Mouse (Mus musculus): ENCODE measurements around the gene Il10ra.

The Il10ra gene

DNA sequence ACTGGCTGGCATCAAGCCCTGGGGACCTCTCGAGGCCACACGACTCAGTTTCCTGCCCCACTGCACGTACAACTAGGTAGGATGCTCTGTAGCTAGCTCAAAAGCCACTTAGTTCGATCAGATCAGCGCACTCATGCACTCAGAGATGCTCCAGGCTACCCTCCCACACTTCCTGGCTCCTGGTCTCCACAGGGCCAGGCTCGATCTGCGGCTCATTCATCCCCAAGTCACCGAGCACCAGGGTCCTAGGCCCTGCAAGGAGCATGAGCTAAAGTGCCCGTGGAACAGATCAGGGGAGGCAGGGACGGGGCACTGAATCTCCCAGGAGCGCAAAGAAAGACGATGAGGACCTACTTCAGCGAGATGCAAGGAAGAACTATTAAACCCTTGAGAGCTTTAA, 9.9 kb downstream of the Il10ra start:
- no peak for DNase-seq (ENCODE audit: extremely low spot score, low spot score)

DNA sequence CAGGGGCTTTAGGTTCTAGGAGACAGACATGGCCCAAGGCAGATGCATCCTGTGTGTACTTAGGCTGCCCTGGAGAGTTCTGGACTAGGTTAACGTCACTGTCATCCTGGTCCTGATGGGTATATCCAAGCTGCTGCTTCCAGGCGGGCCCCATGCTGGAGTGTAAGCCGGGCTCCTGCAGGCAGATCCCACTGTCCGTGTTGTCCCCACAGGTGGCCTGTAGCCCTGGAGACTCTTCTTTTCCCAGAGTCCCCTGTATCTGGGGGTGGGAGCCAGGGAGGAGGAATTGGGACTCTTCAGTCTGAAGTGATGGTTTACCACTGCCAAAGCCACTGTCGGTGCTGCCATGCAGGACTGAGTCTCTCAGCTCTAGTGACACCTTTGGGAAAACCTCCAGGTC, 13.0 kb downstream of the Il10ra start:
- DNase-seq (ENCODE audit: extremely low spot score, low spot score): no peak

DNA sequence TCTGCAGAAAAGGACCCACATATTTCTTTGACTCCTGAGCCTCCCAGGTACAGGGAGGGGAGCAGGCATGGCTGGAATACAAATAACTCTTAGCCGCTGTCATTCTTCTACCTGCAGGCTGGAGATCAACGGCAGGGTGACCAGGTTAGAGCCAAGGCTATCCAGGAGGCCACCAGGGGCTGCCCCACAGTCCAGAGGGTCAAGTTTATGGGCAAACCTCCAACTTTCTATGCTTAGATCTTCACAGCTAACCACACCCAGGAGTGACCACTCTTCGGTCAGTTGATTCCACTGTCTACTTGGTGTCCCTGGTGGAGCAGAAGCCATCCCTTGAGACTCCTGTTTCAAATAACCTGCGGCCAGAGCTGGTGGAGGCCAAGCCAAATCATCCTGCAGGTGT, 13.5 kb downstream of the Il10ra start:
- no peak for DNase-seq (ENCODE audit: extremely low spot score, low spot score)

DNA sequence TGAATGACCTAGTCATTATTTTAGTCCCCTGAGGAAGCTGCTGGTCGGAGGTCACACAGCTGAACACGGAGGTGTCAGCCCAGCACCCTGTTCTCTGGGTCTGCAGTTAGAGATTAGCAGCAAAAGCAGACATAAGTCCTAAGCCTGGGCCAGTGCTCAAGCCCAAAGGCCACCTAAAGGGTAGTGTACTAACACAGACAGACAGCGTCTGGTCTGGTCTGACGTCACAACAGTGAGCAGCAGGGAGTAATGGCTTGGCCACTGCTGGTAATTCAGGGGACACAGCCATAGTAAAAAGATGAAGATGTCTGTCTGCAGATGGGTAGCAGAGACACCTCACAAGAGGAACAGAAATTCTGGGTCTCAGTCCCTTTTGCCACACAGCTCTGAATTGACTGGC, 14.3 kb downstream of the Il10ra start:
- no peak for DNase-seq (ENCODE audit: extremely low spot score, low spot score)

DNA sequence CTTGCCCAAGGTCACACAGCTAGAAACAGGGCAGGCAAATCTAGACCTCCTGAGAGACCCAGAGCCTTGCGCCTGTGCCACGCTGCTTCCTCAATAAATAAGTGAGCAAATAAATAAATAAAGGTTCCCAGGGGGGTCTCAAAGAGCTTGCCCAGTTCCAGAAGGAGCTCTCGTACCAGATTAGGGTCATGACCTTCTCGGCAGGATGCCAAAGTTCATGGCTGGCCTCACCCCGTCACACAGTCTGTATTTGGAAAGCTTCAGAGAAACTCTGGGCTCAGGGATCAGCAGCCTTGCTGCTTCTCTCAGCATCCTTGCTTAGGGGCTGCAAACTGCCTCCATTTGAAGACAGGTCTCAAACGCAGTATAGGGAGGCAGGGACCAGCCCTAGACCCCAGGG, 14.9 kb downstream of the Il10ra start:
- no peak for DNase-seq (ENCODE audit: extremely low spot score, low spot score)

DNA sequence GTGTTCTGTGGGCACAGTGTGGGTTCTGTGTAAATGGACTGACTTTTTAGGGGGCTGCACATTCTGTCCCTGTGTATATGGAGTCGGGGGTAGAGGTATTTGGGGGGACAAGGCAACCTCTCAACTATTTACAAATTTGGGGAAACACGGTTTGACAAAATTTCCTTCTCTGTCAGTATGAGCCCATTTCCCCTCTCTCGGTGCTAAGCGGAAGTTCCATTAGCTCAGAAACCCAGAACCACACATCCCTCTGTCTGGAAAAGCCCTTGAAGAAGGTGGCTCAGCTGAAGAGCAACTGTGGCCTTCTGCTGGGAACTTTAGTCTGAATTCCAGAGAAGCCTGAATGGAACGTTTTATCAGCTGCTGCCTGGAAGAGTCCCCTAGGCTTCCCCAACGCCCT, 16.6 kb downstream of the Il10ra start:
- no peak for DNase-seq (ENCODE audit: extremely low spot score, low spot score)

DNA sequence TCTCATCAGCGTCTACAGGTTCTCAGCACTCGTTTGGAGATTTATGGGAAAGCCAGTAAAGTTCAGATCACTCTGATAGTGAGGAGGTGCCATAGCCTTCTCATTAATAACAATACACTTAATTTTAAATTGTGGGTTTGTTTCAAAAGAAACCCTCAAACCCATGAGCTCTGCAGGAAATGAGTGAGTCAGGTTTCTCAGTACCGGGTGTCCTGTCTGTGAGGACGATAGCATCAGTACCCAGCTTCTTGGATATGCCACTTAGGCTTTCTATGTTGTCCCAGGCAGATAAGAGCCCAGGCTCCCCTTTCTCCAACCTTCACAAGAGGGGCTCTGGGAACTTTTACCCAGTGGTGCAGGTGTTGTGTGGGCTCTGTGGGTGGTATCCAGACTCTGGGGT, 17.0 kb downstream of the Il10ra start:
- no peak for DNase-seq (ENCODE audit: extremely low spot score, low spot score)

DNA sequence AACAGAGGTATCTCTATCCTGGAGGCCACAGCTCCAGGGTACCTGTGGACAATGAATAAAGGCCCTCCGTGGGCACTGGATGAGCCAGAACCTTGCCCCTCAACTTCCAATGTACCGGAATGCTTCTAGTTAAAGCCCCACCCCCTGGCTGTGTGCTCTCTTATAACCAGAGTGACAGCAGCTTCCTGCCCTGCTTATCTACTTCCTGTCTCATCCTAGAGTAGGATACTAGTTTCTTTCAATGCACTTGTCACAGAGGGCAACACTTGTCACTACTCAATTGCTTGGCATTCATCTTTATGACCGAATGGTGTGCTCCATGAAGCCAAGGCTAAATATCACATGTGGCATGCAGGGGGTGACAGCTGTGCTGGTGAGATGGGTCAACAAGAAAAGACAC, 17.7 kb downstream of the Il10ra start:
- DNase-seq (ENCODE audit: extremely low spot score, low spot score): no peak

DNA sequence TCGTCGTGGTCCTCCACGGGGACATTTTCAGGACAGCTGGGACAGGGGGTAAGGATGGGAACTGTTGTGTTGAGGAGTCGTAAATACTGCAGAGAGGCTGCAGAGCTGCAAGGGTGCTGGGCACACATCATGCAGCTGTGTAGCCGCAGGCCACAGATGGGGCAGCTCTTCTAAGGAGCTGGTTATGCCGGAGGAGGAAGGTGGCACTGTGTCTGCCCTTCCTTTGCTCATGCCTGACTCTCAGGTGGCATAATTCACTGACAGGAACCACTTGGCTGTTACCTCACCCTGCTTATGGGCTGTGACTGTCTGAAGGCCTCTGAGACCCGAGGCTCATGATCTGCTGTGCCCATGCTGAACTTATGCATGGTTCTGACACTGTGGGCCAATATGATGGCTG, 18.6 kb downstream of the Il10ra start:
- no peak for DNase-seq (ENCODE audit: extremely low spot score, low spot score)

DNA sequence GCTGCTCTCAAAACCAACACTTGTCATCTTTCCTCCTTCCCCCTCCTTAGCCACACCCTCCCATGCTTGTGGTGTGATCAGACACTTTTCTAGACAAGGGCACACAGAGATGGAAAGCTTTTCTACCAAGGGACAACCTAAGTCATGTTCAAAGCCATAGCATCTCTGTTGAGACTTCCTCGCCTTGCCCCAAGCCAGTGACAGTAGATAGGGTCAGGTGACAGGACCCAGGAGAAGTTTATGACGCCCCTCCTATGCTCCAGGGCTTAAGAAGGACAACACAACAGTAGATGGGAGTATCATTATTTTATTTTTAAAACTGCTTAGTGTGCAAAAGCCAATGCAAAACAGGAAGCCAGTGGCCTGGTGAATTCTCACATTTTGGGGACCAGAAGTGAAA, 21.4 kb downstream of the Il10ra start:
- no peak for DNase-seq (ENCODE audit: extremely low spot score, low spot score)

DNA sequence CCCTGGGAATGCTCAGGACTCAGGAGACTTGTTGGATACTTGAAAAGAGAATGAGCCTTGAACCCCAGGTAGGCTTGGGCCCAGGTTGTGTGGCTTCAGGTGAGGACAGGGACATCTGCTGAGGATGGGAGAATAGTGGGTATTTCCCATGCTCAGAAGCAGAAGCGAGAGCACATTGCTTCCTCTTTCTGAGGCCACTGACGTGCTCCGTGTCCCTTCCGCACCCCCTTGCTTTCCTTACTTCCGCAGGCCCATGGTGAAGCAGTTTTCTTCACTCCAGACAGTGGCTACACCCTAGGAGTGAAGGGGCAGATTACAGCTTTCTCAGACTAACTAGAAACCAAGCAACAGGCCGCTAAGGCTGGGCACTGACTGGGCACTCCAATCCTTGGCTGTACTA, 22.9 kb downstream of the Il10ra start:
- no peak for DNase-seq (ENCODE audit: extremely low spot score, low spot score)

DNA sequence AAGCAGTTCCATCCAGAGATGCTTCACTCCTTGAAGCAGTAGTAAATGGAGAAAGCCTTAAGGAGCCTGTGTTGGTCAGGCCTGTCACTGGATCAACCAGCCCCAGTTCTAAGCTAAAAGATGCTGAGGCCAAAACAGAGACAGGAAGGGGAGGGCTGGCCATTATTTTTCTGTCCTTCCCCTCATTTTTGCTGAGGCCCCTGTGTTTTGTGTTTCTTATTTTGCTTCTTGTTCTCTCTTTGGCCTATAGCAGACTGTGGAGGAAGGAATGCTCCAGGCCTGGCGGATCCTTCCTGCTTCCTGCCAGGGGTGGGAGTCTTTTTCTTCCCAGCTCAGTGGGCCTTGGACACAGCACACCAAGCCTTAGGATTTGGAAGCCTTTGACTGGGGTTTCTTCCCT, 23.5 kb downstream of the Il10ra start:
- DNase-seq (ENCODE audit: extremely low spot score, low spot score): no peak

DNA sequence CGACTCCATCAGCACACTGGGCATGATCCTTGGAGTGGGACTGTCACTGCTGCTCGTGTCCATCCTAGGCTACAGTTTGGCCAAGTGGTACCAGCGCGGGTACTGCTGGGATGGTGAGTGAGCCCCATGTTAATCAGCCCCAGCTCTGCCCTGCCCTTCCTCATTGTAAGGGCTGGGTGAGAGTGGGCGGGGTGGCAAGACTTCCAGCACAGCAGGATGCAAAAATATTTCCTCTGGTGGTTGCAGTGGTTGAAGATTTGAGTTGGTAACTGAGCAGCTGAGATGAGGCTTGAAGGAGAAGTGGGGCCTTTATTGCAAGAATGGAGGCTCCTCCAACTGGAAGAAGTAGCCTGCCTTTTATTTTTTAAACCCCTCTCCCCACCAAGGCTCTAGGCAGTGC, 27.6 kb downstream of the Il10ra start:
- no peak for DNase-seq (ENCODE audit: extremely low spot score, low spot score)

DNA sequence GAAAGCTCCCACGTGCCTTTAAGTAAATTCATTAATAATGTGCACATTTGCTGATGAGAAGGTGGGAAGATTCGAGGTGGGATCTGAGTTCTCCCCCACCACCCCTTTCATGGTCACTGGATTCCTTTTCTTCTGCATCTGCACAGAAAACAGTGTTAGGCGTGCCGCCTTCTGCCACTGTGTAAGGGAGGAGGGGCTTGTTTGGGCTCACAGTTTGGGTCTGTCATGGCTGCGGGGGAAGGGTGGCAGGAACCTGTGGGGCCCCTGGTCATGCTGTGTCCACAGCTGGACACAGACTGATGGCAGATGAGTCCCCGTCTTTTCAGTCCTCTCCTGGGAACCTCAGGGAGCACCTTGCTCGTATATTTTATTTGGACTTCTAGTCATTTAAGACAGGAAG, 32.2 kb downstream of the Il10ra start:
- no peak for DNase-seq (ENCODE audit: extremely low spot score, low spot score)

DNA sequence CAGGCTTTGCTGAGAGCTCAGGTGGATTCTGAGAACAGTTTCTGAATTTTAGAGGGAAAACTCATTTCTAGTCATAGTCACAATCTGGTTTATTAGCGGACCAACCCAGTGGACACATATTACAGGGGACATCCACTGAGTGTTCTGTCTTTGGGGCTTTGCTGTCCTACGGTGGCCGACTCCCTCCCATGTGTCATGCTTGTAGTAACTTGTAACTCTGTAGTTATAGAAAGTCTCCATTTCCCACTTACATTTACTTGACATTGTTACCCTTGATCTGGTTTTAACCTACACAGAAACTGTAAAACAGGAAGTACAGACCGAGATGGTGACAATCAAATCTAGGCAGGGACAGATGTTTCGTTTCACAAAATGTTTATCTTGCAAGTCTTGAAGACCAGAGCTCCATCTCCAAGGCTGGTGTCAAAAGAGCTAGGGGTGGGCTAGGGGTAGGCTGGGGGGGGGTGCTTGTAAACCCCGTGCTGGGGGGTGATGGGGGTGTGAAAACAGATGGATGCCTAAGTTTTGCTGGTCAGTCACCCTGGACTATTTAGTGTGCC, 33.2 kb downstream of the Il10ra start:
- no peak for DNase-seq (ENCODE audit: extremely low spot score, low spot score)

DNA sequence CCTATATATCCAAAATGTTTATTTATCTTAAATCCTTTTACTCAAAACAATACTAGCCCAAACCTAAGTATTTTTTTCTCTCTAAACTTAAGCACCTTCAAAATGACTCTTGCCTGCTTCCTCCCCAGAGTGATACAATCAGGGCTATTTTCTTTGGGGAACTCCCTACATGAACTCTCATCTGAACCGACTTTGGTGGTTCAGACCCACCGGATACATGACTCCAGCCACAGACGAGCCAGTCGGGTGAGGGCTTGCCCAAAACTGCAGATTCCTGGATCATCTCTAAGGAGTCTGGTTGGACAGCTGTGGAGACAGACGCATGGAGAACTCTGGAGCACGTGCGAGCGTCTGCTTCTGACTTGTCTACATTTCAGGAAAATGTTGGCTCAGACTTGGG, 39.6 kb downstream of the Il10ra start:
- no peak for DNase-seq (ENCODE audit: extremely low spot score, low spot score)

DNA sequence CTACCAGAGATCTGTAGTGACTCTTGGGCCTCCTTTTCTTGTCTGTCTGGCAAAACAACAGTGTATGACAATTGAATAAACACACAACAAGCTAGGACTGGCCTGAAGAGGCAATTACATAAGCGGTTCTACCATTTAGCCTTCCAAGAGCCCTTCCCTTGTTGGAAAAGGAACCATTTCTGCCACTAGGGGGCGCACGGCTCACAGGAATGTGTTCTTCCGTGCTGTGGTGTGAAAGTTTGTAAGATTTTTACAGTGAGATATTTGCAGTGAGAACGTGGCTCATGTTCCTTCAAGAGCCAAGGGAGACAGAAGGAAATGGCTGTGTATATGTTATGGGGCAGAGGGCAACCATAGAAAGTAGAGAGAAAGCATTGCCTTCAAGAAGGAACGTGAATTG, 47.4 kb downstream of the Il10ra start:
- peak; percentile 92 for DNase-seq (ENCODE audit: extremely low spot score, low spot score)

DNA sequence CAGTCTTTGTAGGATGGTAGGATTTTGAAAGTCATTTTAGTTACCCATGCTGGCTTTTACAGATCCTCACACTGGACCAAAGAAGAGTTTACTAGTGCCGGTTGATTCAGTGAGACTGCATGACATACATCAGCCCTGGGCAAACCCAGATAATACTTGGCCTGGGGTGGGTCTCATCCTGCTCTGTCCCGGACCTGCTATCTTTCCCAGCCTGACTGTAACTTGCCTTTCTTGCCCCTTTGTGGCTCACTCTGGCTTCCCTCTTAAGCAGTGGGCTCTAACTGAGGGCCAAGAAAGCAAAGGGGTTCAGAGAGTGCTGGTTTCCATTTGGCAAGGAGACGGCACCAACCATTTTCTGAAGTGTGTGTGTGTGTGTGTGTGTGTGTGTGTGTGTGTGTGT, 49.3 kb downstream of the Il10ra start:
- DNase-seq (ENCODE audit: extremely low spot score, low spot score): no peak

DNA sequence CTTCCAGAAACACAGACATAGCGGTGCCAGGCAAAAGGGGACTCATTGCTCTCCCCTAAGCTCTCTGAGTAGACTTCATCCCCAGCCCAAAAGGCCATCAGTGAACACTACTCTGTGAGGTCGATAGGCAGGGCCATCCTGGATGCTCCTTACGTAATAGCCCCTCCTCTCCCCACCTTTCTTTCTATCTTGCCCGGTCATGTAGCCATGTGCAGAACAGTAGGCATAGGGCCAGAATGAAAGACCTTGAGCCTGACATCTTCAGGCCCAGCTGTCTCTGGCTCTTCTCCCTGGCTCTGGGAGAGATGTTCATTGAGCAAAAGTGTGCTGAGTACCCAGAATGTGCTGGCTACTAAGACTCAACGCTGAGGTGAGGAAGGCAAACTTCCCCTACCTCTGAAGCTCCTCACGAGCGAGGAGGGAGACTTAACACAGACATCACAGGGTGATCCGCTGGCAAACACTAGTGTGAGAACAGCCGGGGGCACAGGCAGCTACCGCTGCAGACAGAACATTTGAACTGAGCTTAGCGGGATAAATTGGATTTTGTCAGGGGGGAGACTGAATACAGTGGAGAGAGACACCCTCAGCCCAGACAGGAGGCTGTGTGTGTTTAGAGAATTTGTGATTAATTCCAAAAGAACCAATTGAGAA, 53.3 kb downstream of the Il10ra start:
- no peak for DNase-seq (ENCODE audit: extremely low spot score, low spot score)

DNA sequence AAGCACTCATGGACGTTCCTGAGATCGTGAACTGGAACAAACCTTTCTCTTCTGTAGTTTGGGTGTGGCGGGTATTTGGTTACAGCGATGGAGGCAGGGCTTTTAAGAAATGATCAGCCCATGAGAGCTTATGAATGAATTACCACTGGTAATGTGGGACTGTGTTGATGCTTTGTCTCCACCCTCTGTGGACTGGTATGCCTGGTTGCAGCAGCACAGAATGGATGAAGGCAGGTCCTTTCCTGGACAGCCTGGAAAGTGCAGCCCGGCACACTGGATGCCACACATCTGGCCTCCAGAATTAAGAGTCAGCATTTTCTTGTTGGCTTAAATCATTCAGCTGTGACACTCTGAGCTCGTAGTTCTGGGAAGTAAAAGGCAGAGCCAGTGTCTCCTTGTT, 56.9 kb downstream of the Il10ra start:
- no peak for DNase-seq (ENCODE audit: extremely low spot score, low spot score)

DNA sequence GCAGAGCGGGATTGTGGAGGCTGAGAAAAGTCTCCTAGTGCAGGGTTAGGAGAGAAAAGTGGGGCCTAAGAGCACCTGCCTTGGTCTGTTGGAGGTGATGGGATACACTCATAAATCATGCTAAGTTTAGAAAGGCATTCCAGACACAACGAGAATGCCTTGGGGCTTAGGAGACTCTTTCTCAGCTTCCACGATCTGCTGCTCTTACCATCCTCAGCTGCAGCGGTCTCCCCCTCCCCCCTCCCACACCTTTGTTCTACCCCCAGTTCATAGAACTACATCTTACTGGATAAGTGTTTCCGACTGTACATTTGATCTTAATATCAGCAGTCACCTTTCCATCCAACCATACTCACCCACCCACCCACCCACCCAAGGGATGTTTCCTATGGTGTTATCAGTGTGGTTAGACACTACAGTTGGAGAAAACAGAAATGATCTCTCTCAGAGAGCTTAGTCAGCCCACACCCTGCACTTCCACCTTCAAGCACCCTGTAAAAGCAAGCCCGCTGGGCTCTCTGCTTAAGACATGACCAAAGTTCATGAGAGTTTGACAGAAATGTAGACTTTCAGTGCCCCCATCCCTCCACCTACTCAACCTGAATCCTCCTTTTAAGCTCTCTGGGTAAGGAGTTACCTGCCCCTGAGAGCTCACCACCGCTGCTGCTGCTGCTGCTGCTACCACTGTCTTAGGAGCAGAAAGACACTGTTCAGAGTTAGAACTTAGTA, 61.8 kb downstream of the Il10ra start:
- no peak for DNase-seq (ENCODE audit: extremely low spot score, low spot score)

DNA sequence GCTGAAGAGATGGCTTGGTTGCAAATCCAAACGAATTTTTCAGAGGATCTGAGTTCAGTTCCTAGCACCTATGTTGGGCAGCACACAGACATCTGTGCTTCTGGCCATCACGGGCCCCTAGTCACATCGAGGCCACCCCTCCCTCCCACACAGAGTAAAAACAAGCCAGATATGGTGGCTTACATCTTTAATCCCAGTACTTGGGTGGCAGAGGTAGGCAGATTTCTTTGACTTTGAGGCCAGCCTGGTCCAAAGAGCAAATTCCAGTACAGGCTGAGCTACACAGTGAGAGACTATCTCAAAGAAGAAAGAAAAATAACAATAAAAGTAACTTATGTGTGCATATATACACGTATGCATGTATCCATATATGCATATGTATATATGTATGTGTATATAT, 62.8 kb downstream of the Il10ra start:
- no peak for DNase-seq (ENCODE audit: extremely low spot score, low spot score)

DNA sequence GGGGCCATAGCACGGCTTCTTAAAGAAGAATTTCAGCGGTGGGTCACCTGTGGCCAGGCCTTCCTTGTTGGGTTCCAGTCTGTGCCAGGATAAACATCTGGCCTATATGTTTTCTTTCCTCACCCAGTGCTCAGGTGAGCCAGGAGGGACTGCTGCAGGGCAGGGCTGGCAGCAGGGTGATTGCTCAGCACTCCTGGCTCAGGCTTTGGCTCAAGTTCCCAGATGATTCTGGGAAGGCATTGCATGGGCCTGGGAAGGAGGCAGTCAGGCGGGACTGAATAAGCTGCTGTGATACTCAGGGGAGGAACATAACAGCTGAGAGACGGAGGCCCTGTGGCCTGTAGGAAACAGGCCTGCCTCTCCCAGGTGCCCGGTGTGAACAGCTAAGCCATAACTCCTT, 63.8 kb downstream of the Il10ra start:
- DNase-seq (ENCODE audit: extremely low spot score, low spot score): no peak
